Mouse (Mus musculus): ENCODE data around the gene Dysf.

DNA sequence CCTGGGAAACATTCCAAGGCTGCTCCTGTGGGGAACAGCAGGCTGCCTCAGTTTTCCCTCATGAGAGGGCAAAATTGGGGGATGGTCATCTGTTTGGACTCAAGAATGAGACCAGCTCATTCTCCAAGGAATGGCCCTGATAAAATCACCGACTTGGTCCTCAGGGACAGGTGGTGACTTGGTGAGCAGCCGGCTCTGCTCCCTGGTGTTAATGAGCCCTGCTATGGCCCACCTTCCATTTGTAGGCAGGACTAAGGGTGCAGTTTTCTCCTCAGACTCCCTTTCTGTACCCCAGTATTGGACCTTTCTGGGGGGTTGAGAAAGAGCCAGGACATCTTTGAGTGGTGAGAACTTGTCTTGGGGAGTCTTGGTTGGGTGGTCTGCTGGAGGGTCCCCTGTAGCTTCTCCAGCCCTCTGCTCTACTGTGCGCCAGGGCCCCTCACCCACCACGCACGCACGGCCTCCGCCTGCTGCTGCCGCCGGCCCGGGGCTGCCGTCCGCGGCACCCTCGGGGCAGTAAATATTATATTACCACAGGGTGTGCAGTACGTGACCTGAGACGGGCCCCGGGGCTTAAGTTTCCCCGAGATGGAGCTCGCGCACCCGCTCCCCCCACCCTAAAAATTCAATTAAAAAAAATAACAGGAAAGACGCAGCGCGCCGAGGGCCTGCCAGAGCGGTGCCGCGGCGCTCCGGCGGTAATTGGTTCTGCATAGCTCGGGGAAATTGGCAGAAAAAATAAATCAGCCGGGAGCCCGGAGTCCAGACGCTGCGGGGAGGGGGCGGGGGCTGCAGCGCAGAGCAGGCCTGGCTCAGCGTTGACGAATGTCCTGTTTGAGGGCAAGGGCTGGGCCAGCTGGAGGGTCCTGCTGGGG is 97.0 kb downstream of the Dysf start:
- TF ChIP-seq CTCF (IDR thresholded peaks at IDR 0.05; ENCODE audit: insufficient read depth, low read length) (no peak), POLR2A (IDR thresholded peaks at IDR 0.05; ENCODE audit: borderline replicate concordance, extremely low read depth, low read depth, low read length) (no peak)
